Mouse (Mus musculus): Measurements from ENCODE around the gene Olfr1220.

Gene Olfr1220

DNA sequence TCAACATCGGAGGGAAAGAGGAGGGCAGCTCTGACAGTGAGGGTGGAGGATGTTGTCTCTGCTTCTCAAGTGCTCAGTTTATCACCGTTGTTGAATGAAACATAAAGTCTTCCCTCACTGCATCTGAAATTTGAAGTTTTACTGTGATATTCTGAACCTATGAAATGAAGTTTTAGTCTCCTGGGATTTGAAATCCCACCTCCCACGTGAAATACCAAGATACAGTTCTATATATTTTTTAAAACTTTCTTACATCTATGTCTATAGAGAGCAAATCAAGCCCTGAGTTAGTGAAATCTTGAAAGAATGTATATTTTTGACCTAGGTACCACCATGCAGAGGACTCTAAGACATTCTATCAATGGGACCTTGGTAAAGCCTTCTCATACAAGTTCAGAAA is at the start of gene Olfr1220:
TSS of gene Olfr1220 (minus strand) at position 101 of the 400 bp plus-strand sequence.
- DNase-seq: no peak

DNA sequence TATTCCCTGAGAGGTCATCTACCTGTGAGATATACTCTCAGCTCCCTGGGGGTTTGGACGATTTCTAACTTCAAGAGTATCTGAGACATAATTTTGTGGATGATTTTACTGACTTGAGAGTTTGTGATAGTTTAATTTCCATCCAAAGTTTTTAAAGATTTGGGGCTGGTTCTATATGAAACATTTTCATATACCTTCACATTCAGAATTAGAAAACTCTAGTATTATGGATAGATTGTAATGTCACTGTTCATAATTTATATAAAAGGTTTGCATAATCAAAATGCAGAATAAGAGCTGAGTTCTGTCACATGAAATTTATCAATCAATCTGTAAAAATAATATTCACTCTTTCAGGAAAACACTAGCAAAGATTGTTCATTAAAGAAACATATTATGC is 44.8 kb upstream of the Olfr1220 start, which contains the start of gene Olfr1223:
TSS of gene Olfr1223 (minus strand) at position 101 of the 400 bp plus-strand sequence.
- DNase-seq: no peak

DNA sequence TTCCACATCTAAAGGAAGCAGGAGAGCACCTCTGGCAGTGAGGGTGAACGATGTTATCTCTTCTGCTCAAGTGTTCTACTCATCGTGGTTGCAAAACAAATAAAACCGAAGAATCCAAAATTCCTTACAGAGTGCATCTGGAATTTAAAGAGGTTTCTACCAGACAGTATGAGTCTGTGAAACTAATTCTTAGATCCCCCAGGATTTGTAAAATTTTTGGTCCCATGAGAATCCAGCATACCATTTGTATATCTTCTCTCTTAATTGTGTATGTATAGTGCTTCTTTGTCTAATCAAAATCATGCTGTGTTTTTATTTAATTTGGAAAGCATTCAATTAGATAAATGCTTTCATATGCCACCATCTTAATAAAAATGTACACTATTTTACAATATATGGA is 26.3 kb upstream of the Olfr1220 start, which contains the start of gene Olfr1222:
TSS of gene Olfr1222 (minus strand) at position 101 of the 400 bp plus-strand sequence.
- DNase-seq: no peak

DNA sequence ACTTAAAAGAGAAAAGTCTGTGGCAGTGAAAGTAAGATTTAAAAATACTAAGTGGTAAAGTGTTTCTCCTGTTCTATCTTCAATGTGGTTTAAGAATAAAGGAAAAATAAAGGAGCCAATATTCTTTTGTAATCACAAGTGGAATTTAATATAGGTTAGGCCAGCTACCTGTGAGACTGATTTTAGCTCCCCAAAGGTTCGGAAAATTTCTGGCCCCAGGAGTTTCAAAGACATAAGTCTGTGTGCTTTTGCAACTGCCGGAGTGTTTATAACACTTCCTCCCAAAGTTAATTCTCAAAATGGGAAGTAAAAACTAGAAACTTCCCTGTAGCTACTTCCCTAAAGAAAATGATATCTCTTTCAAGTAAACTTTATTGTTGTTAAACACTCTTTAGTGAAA is 10.5 kb upstream of the Olfr1220 start, which contains the start of gene Olfr1221:
TSS of gene Olfr1221 (minus strand) at position 101 of the 400 bp plus-strand sequence.
- DNase-seq: no peak

DNA sequence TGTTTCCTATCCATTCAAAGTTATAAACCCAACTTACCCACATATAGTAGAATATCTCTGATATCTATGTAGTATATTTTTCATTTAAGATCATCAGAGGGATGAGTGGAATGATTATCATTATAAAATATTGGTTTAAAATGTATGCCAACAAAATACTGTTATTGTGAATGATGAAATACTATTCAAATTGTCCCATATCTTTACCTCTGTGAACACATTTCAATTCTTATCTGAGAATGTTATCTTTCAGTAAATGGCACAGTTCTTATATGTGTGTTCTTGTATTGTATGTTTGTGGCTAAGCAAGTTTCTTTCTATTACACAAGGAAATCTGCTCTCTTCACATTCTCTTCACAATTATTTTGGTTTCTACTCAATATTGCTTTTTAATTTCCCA is 984 bp downstream of the Olfr1220 start:
- no peak for DNase-seq

DNA sequence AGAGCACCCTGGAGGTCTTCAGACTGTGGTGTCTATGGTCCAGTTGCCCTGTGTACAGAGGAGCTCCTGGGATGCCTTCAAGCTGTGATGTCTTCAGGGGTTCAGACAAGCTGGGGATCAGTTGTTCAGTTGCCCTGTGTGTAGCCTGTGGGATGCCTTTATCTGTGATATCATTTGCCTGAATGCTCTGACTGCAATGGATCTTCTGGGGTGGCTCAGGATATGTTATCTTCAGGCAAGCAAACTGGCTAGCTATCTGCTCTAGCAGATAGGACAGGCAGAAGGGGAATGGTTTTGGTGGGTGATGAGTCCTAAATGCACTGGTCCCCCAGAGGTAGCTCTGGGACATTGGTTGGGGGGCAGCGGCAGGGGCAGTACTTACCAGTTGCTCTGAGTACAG is 12.8 kb downstream of the Olfr1220 start:
- DNase-seq: no peak

DNA sequence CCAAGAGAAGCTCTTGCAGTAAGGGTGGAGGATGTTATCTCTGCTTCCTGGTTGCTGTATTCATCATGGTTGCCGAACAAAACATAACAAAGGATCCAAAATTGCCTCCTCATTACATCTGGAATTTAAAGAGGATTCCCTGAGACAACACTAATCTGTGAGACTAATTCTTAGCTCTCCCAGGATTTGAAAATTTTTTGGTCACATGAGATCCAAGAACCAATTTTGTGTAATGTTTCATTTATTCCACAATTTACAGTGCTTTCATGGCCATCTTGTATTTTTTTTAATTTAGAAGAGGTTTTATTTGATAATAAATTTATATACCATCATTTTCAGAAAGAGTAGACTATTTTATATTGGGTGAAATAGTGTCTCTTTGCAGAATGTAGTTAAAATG is 23.2 kb downstream of the Olfr1220 start, which contains the start of gene Olfr1219:
TSS of gene Olfr1219 (minus strand) at position 101 of the 400 bp plus-strand sequence.
- DNase-seq: no peak

DNA sequence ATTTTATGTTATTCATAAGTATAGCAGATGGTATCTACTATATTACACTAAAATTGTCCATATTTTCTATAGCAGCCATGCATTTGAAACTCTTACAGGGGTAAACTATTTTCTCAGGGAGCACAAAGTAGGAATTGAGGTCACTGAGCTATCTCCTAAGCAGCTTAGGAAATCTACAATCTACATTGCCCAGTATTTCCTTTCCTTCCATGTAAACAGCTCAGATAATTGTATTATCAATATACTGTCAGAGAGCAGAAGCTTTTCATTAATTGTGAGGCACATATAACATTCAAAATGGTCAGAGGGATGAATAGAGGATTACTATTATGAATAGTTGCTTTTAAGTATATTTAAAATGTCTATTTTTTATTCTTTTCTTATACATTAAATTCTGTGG is 25.1 kb downstream of the Olfr1220 start:
- no peak for DNase-seq

DNA sequence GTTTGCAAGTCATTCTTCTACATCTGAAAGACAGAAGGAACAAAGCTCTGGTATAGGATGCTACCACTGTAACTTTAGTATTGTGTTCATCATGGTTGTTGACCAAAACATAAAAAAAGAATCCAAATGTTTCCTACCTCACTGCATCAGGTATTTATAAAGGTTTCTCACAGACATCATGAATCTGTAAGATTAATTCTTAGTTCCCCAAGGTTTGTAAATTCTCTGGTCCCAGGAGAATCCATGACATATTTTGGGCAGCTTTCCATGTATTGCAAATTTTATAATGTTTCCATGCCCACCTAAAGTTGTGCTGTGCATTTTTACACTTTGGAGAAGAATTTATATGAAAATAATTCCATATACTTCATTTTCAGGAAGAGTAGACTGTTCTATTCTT is 45.5 kb downstream of the Olfr1220 start, which contains the start of gene Olfr1218:
TSS of gene Olfr1218 (minus strand) at position 101 of the 400 bp plus-strand sequence.
- no peak for DNase-seq

Measured in layer of hippocampus, adult 9-11 months (tissue).